8 mouse cellular contexts compared by ENCODE assay signal in genomic region chr5:148928382-148929115, GRCm38 (mm10). TPM values are rescaled to one million over a fixed set of nuclear protein-coding genes. Genes with fewer than 3 reads are reported as not detected.
DNase-seq lines count a peak whose midpoint lies in the region; ATAC-seq and TF ChIP-seq lines count a peak whose summit lies in the region.

No protein-coding gene starts in this region.

- peak overlapping the region; percentile 94 for H3K27ac ChIP-seq in MEL (ENCODE audit: control insufficient read depth, low read depth, low read length)
- H3K27ac ChIP-seq in forebrain, embryonic 16.5 days (ENCODE audit: low read length), result peak overlapping the region; percentile 96
- peak overlapping the region; percentile 94 for H3K27ac ChIP-seq in neural tube, embryonic 14.5 days (ENCODE audit: low read depth, low read length)
- peak overlapping the region; percentile 96 for H3K27ac ChIP-seq in testis, adult 2 months (ENCODE audit: control insufficient read depth, insufficient read depth, low read depth, low read length)

- WGBS in forebrain, embryonic 16.5 days, result under 1% methylated on average over 69 of the region's 69 CpGs
- 0% methylated on average over 69 of the region's 69 CpGs for WGBS in neural tube, embryonic 14.5 days

- peak; percentile 99 for ATAC-seq in forebrain, embryonic 16.5 days
- peak; percentile 98 for ATAC-seq in neural tube, embryonic 14.5 days (ENCODE audit: low read depth)

- TF ChIP-seq POLR2A in MEL (IDR thresholded peaks at IDR 0.05; ENCODE audit: control insufficient read depth in 1 of 2, insufficient read depth in 1 of 2, low read depth in 1 of 2, low read length in 2 of 2, poor library complexity in 1 of 2), result peak; percentile 62 to 89; a peak in 3 of 4 replicates
- peak; percentile 80 for TF ChIP-seq POLR2A in testis, adult 2 months (IDR thresholded peaks at IDR 0.05; ENCODE audit: control insufficient read depth, low read depth, low read length)

- no peak for TF ChIP-seq CTCF in MEL (IDR thresholded peaks at IDR 0.05 in 2 of 3, conservative IDR thresholded peaks at IDR 0.05 in 1 of 3; ENCODE audit: control insufficient read depth in 1 of 3, insufficient read depth in 1 of 3, low read depth in 2 of 3, low read length in 3 of 3, poor library complexity in 1 of 3, severe bottlenecking in 1 of 3)
- TF ChIP-seq CTCF in testis, adult 2 months (IDR thresholded peaks at IDR 0.05; ENCODE audit: control insufficient read depth, insufficient read depth, insufficient replicate concordance, low read depth, low read length), result no peak

- peaks cover 13% of the 10 kb centered on the region for H3K79me2 ChIP-seq in MEL (ENCODE audit: control insufficient read depth, insufficient read depth, low read length, poor library complexity)

- intact Hi-C loops in heart, postnatal 36 days (cut with DNase I), result loop anchor here (2.0 to 5.0 kb wide), 2 partner anchors 66 to 304 kb away; partner anchors contain the start of gene Gm42791

- no peaks in the 10 kb centered on the region for H3K9me3 ChIP-seq in MEL (replicated peaks; ENCODE audit: insufficient read depth, low read length)
- no peaks in the 10 kb centered on the region for H3K9me3 ChIP-seq in forebrain, embryonic 16.5 days (ENCODE audit: control insufficient read depth, low read length)
- no peaks in the 10 kb centered on the region for H3K9me3 ChIP-seq in neural tube, embryonic 14.5 days (ENCODE audit: control insufficient read depth, low read length)

- TF ChIP-seq RAD21 in MEL (IDR thresholded peaks at IDR 0.05; ENCODE audit: low read depth, low read length), result no peak

- H3K9ac ChIP-seq in MEL (ENCODE audit: control insufficient read depth, low read depth, low read length, poor library complexity, severe bottlenecking), result peak overlapping the region; percentile 93
- peak overlapping the region; percentile 76 for H3K9ac ChIP-seq in forebrain, embryonic 16.5 days (replicated peaks; ENCODE audit: low read depth, low read length)
- peak overlapping the region; percentile 81 for H3K9ac ChIP-seq in neural tube, embryonic 14.5 days (replicated peaks; ENCODE audit: low read depth, low read length)

- H3K4me2 ChIP-seq in forebrain, embryonic 16.5 days (ENCODE audit: low read length), result peak overlapping the region; percentile 62
- H3K4me2 ChIP-seq in neural tube, embryonic 14.5 days (ENCODE audit: low read depth, low read length), result peak overlapping the region; percentile 64

- H3K4me1 ChIP-seq in MEL (ENCODE audit: control insufficient read depth in 1 of 2, insufficient read depth in 2 of 2, low read length in 2 of 2), result peaks cover 3 to 19% of the 10 kb centered on the region in 2 experiments
- peaks cover 11% of the 10 kb centered on the region for H3K4me1 ChIP-seq in forebrain, embryonic 16.5 days (replicated peaks; ENCODE audit: control insufficient read depth, insufficient read depth, low read length)
- peaks cover 3% of the 10 kb centered on the region; the same call in 1 of the 2 replicates for H3K4me1 ChIP-seq in neural tube, embryonic 14.5 days (ENCODE audit: control insufficient read depth, insufficient read depth, low read length)
- H3K4me1 ChIP-seq in testis, adult 2 months (ENCODE audit: control insufficient read depth, insufficient read depth, low read length), result peaks cover 7% of the 10 kb centered on the region

- peak overlapping the region; percentile 71 to 94 for H3K4me3 ChIP-seq in MEL (ENCODE audit: control insufficient read depth in 1 of 2, insufficient read depth in 1 of 2, low read depth in 2 of 2, low read length in 2 of 2)
- H3K4me3 ChIP-seq in forebrain, embryonic 16.5 days (replicated peaks; ENCODE audit: low read length), result peak overlapping the region; percentile 69
- H3K4me3 ChIP-seq in neural tube, embryonic 14.5 days (ENCODE audit: low read depth, low read length), result peak overlapping the region; percentile 87
- H3K4me3 ChIP-seq in testis, adult 2 months (ENCODE audit: control insufficient read depth, low read depth, low read length), result peak overlapping the region; percentile 91

- peaks cover 0 to 24% of the 10 kb centered on the region in 2 experiments; a peak in 2 of 4 replicates for H3K36me3 ChIP-seq in MEL (ENCODE audit: control insufficient read depth in 1 of 2, insufficient read depth in 2 of 2, low read length in 2 of 2)
- H3K36me3 ChIP-seq in forebrain, embryonic 16.5 days (ENCODE audit: control insufficient read depth, insufficient read depth), result no peaks in the 10 kb centered on the region
- H3K36me3 ChIP-seq in neural tube, embryonic 14.5 days (ENCODE audit: control insufficient read depth, insufficient read depth, low read length), result no peaks in the 10 kb centered on the region
- H3K36me3 ChIP-seq in testis, adult 2 months (ENCODE audit: control insufficient read depth, insufficient read depth, low read length), result no peaks in the 10 kb centered on the region

- DNase-seq in MEL (ENCODE audit: low read depth, low spot score), result peak; percentile 99
- DNase-seq in cerebellum, adult 18-20 months, result peak; percentile 94 to 97
- DNase-seq in heart, postnatal 36 days, result peak; percentile 90 to 96
- DNase-seq in layer of hippocampus, adult 18-20 months (ENCODE audit: low spot score in 2 of 2), result peak; percentile 93 to 97
- peak; percentile 95 for DNase-seq in lung, adult 18-20 months

- peak in 1 of 2 experiments; percentile 75; a peak in 2 of 4 replicates for TF ChIP-seq EP300 in MEL (IDR thresholded peaks at IDR 0.05; ENCODE audit: low read depth in 1 of 2, low read length in 2 of 2)

- no peaks in the 10 kb centered on the region for H3K27me3 ChIP-seq in MEL (ENCODE audit: control insufficient read depth in 1 of 2, insufficient read depth in 2 of 2, low read length in 2 of 2)
- no peaks in the 10 kb centered on the region for H3K27me3 ChIP-seq in forebrain, embryonic 16.5 days (replicated peaks; ENCODE audit: control insufficient read depth, insufficient read depth, low read length)
- no peaks in the 10 kb centered on the region for H3K27me3 ChIP-seq in neural tube, embryonic 14.5 days (ENCODE audit: control insufficient read depth, insufficient read depth, low read length)
- H3K27me3 ChIP-seq in testis, adult 2 months (ENCODE audit: control insufficient read depth, insufficient read depth, low read length), result no peaks in the 10 kb centered on the region

TF ChIP-seq in MEL, 35 proteins besides CTCF, POLR2A, EP300 and RAD21:
- TF ChIP-seq NRF1 (IDR thresholded peaks at IDR 0.05; ENCODE audit: insufficient read depth, low read depth, low read length, poor library complexity, severe bottlenecking) (peak; percentile 33; the same call in 1 of the 2 replicates), POLR2AphosphoS2 (IDR thresholded peaks at IDR 0.05; ENCODE audit: low read length) (no peak; the same call in 1 of the 2 replicates), CHD1 (IDR thresholded peaks at IDR 0.05; ENCODE audit: low read depth, low read length) (no peak), SIN3A (IDR thresholded peaks at IDR 0.05; ENCODE audit: low read length) (peak; percentile 88), MYB (IDR thresholded peaks at IDR 0.05; ENCODE audit: low read depth, low read length) (peak; percentile 76; the same call in 1 of the 2 replicates), MAZ (IDR thresholded peaks at IDR 0.05; ENCODE audit: low read depth, low read length) (no peak), ELF1 (IDR thresholded peaks at IDR 0.05; ENCODE audit: low read depth, low read length) (peak; percentile 71), NELFE (IDR thresholded peaks at IDR 0.05; ENCODE audit: low read depth, low read length) (peak; percentile 66), TBP (IDR thresholded peaks at IDR 0.05; ENCODE audit: low read depth, low read length) (peak; percentile 92), ZMIZ1 (IDR thresholded peaks at IDR 0.05; ENCODE audit: low read depth, low read length) (peak; percentile 87), HCFC1 (IDR thresholded peaks at IDR 0.05; ENCODE audit: low read depth, low read length) (peak; percentile 100), JUND (IDR thresholded peaks at IDR 0.05; ENCODE audit: low read depth, low read length) (no peak), RCOR1 (IDR thresholded peaks at IDR 0.05; ENCODE audit: low read depth, low read length) (peak; percentile 53; the same call in 1 of the 2 replicates), MXI1 (IDR thresholded peaks at IDR 0.05; ENCODE audit: low read depth, low read length) (peak; percentile 74; the same call in 1 of the 2 replicates), ETS1 (IDR thresholded peaks at IDR 0.05; ENCODE audit: low read depth, low read length) (peak; percentile 58; the same call in 1 of the 2 replicates), MAFK (IDR thresholded peaks at IDR 0.05; ENCODE audit: borderline replicate concordance, low read depth, low read length) (peak; percentile 87), UBTF (IDR thresholded peaks at IDR 0.05; ENCODE audit: borderline replicate concordance, insufficient read depth, low read depth, low read length) (0 out of 2 replicates have a peak, but pooled peaks have one; percentile 91), KAT2A (conservative IDR thresholded peaks at IDR 0.05; ENCODE audit: low read depth, low read length) (peak; percentile 95; the same call in 1 of the 2 replicates), TCF12 (IDR thresholded peaks at IDR 0.05; ENCODE audit: low read depth, low read length) (0 out of 2 replicates have a peak, but pooled peaks have one; percentile 22), MAX (IDR thresholded peaks at IDR 0.05; ENCODE audit: low read length) (no peak), GATA1 (IDR thresholded peaks at IDR 0.05; ENCODE audit: low read depth, low read length) (peak; percentile 70)
TF ChIP-seq in MEL: peak in this region for 16.

RNA-seq across cellular contexts. Expression of gene Katnal1, which starts 0.6 kb away (rescaled TPM):
- 13.6 and 14.8 TPM in 2 replicates for total RNA-seq in MEL (2012; rRNA removed)
- 10 to 100 TPM in 1 of 2 experiments, not detected in 1; 12.8 TPM for polyA plus RNA-seq in MEL (2012; ENCODE audit: insufficient read depth in 1 of 2, insufficient read length in 2 of 2, low read depth in 1 of 2, low replicate concordance in 2 of 2, missing spikeins in 1 of 2)
- polyA plus RNA-seq in forebrain, embryonic 16.5 days (2015; fragmentation: Nextera tagmentation; extraction: Ambion mirVana), result 39.6 and 44.3 TPM in 2 replicates
- total RNA-seq in heart, postnatal 36 days (2021), result 10 to 100 TPM in 1 of 2 experiments, 1 to 10 TPM in 1; 8.0 to 10.3 TPM
- 10 to 100 TPM; 62.6 to 65.4 TPM for total RNA-seq in layer of hippocampus, adult 18-20 months (2021)
- polyA plus RNA-seq in neural tube, embryonic 14.5 days (2014; fragmentation: Nextera tagmentation; extraction: Ambion mirVana), result 42.3 and 44.5 TPM in 2 replicates
- polyA plus RNA-seq in testis, adult 2 months (2012; rRNA removed), result 47.1 and 48.3 TPM in 2 replicates

Comparison
In these comparisons a context has a peak if more than half of its experiments do, and no peak if none do; other contexts are left out.
1. Peak in every context shown above with its lines: DNase-seq, ATAC-seq, H3K4me3 ChIP-seq and H3K27ac ChIP-seq.